Comparison of ENCODE assay signal across 7 mouse cellular contexts in genomic region chr11:48853474-48854180, GRCm38 (mm10). TPM values are rescaled to one million over a fixed set of nuclear protein-coding genes. Genes with fewer than 3 reads are reported as not detected.
DNase-seq lines count a peak whose midpoint lies in the region; ATAC-seq and TF ChIP-seq lines count a peak whose summit lies in the region.

No protein-coding gene starts in this region.

- no peak for TF ChIP-seq POLR2A in small intestine, adult 2 months (IDR thresholded peaks at IDR 0.05; ENCODE audit: low read depth, low read length)

- H3K36me3 ChIP-seq in limb, embryonic 10.5 days = no peaks in the 10 kb centered on the region
- H3K36me3 ChIP-seq in midbrain, embryonic 12.5 days = no peaks in the 10 kb centered on the region
- no peaks in the 10 kb centered on the region for H3K36me3 ChIP-seq in small intestine, adult 2 months (ENCODE audit: control insufficient read depth, insufficient read depth, low read length)

- peak; percentile 36; the same call in 1 of the 2 replicates for TF ChIP-seq CTCF in small intestine, adult 2 months (IDR thresholded peaks at IDR 0.05; ENCODE audit: extremely low read depth, insufficient read length, insufficient replicate concordance, low read depth, low read length)

- H3K9me3 ChIP-seq in limb, embryonic 10.5 days (replicated peaks) = no peaks in the 10 kb centered on the region
- no peaks in the 10 kb centered on the region for H3K9me3 ChIP-seq in midbrain, embryonic 12.5 days

- DNase-seq in adrenal gland, postnatal 14 days = peak; percentile 87
- peak; percentile 88 for DNase-seq in embryo, embryonic 9.5 days (ENCODE audit: extremely low spot score)
- peak; percentile 85 for DNase-seq in kidney, adult 11 months
- peak; percentile 86 for DNase-seq in limb, embryonic 10.5 days (ENCODE audit: low spot score)

- peaks cover 34% of the 10 kb centered on the region for H3K4me1 ChIP-seq in limb, embryonic 10.5 days
- H3K4me1 ChIP-seq in midbrain, embryonic 12.5 days = peaks cover 34% of the 10 kb centered on the region
- peaks cover 10% of the 10 kb centered on the region for H3K4me1 ChIP-seq in small intestine, adult 2 months (ENCODE audit: control insufficient read depth, insufficient read depth, insufficient read length, low read length)

- no peak overlapping the region for H3K27ac ChIP-seq in limb, embryonic 10.5 days
- no peak overlapping the region for H3K27ac ChIP-seq in midbrain, embryonic 12.5 days (replicated peaks)
- H3K27ac ChIP-seq in small intestine, adult 2 months (ENCODE audit: insufficient read depth, low read depth, low read length) = peak overlapping the region; percentile 31; the same call in 1 of the 2 replicates

- peak overlapping the region; percentile 59 for H3K9ac ChIP-seq in midbrain, embryonic 12.5 days (replicated peaks)

- H3K4me3 ChIP-seq in limb, embryonic 10.5 days = peak overlapping the region; percentile 67
- peak overlapping the region; percentile 61 for H3K4me3 ChIP-seq in midbrain, embryonic 12.5 days
- peak overlapping the region; percentile 60 for H3K4me3 ChIP-seq in small intestine, adult 2 months (ENCODE audit: low read depth, low read length)

- peak; percentile 63 for ATAC-seq in granulocyte monocyte progenitor cell, adult 5-6 weeks (replicated peaks; ENCODE audit: poor library complexity, severe bottlenecking)
- ATAC-seq in midbrain, embryonic 12.5 days (ENCODE audit: low FRiP score, low read depth) = peak; percentile 57

- under 1% methylated on average over 31 of the region's 31 CpGs for whole genome bisulfite sequencing in limb, embryonic 10.5 days
- WGBS in midbrain, embryonic 12.5 days = under 1% methylated on average over 31 of the region's 31 CpGs
- 2% methylated on average over 31 of the region's 31 CpGs for WGBS in small intestine, adult 2 months

- peaks cover 29% of the 10 kb centered on the region for H3K27me3 ChIP-seq in limb, embryonic 10.5 days (ENCODE audit: low read depth, poor library complexity, severe bottlenecking)
- H3K27me3 ChIP-seq in midbrain, embryonic 12.5 days = peaks cover 34% of the 10 kb centered on the region
- H3K27me3 ChIP-seq in small intestine, adult 2 months (ENCODE audit: control insufficient read depth, insufficient read depth, low read length) = no peaks in the 10 kb centered on the region

- H3K4me2 ChIP-seq in midbrain, embryonic 12.5 days (replicated peaks) = peak overlapping the region; percentile 95

RNA-seq across cellular contexts. Expression of gene Irgm1, which starts 17.9 kb away (rescaled TPM):
- total RNA-seq in adrenal gland, postnatal 14 days (2021) = 15.2 and 19.0 TPM in 2 replicates
- 27.7 and 45.0 TPM in 2 replicates for total RNA-seq in granulocyte monocyte progenitor cell, adult 5-6 weeks (2014; fragmentation: Nextera tagmentation)
- 22.1 and 23.6 TPM in 2 replicates for total RNA-seq in granulocyte monocyte progenitor cell, adult 5-6 weeks (2017)
- polyA plus RNA-seq in limb, embryonic 10.5 days (2016; fragmentation: Nextera tagmentation; extraction: Ambion mirVana) = 1.0 and 1.4 TPM in 2 replicates
- polyA plus RNA-seq in midbrain, embryonic 12.5 days (2016; fragmentation: Nextera tagmentation; extraction: Ambion mirVana) = 2.3 and 2.4 TPM in 2 replicates
- polyA plus RNA-seq in small intestine, adult 2 months (2012; rRNA removed) = 1.8 and 7.4 TPM in 2 replicates

RNA-seq across cellular contexts. Expression of gene Gm12184, which starts 27.2 kb away (rescaled TPM):
- total RNA-seq in adrenal gland, postnatal 14 days (2021) = 2.3 and 3.5 TPM in 2 replicates
- 2.9 and 10.5 TPM in 2 replicates for total RNA-seq in granulocyte monocyte progenitor cell, adult 5-6 weeks (2014; fragmentation: Nextera tagmentation)
- total RNA-seq in granulocyte monocyte progenitor cell, adult 5-6 weeks (2017) = 14.2 and 35.9 TPM in 2 replicates
- 2.9 and 5.1 TPM in 2 replicates for polyA plus RNA-seq in limb, embryonic 10.5 days (2016; fragmentation: Nextera tagmentation; extraction: Ambion mirVana)
- polyA plus RNA-seq in midbrain, embryonic 12.5 days (2016; fragmentation: Nextera tagmentation; extraction: Ambion mirVana) = 7.6 and 8.3 TPM in 2 replicates
- 3.3 and 3.9 TPM in 2 replicates for polyA plus RNA-seq in small intestine, adult 2 months (2012; rRNA removed)

RNA-seq across cellular contexts. Expression of gene Trim7, which starts 27.7 kb away (rescaled TPM):
- total RNA-seq in adrenal gland, postnatal 14 days (2021) = 6.1 and 8.5 TPM in 2 replicates
- total RNA-seq in granulocyte monocyte progenitor cell, adult 5-6 weeks (2014; fragmentation: Nextera tagmentation) = not detected in 2 replicates
- total RNA-seq in granulocyte monocyte progenitor cell, adult 5-6 weeks (2017) = 0.30 and 0.41 TPM in 2 replicates
- 0.70 TPM in 1 of 2 replicates, not detected in the other for polyA plus RNA-seq in limb, embryonic 10.5 days (2016; fragmentation: Nextera tagmentation; extraction: Ambion mirVana)
- polyA plus RNA-seq in midbrain, embryonic 12.5 days (2016; fragmentation: Nextera tagmentation; extraction: Ambion mirVana) = 1.3 and 1.4 TPM in 2 replicates
- polyA plus RNA-seq in small intestine, adult 2 months (2012; rRNA removed) = 4.9 and 12.6 TPM in 2 replicates

RNA-seq across cellular contexts. Expression of gene Trim41, which starts 36.5 kb away (rescaled TPM):
- total RNA-seq in adrenal gland, postnatal 14 days (2021) = 34.6 and 40.5 TPM in 2 replicates
- 17.1 and 24.2 TPM in 2 replicates for total RNA-seq in granulocyte monocyte progenitor cell, adult 5-6 weeks (2014; fragmentation: Nextera tagmentation)
- 39.4 and 50.8 TPM in 2 replicates for total RNA-seq in granulocyte monocyte progenitor cell, adult 5-6 weeks (2017)
- 4.2 and 6.1 TPM in 2 replicates for polyA plus RNA-seq in limb, embryonic 10.5 days (2016; fragmentation: Nextera tagmentation; extraction: Ambion mirVana)
- 5.4 and 6.2 TPM in 2 replicates for polyA plus RNA-seq in midbrain, embryonic 12.5 days (2016; fragmentation: Nextera tagmentation; extraction: Ambion mirVana)
- polyA plus RNA-seq in small intestine, adult 2 months (2012; rRNA removed) = 10.0 and 18.7 TPM in 2 replicates

RNA-seq across cellular contexts. Expression of gene Gm5431, which starts 48.4 kb away (rescaled TPM):
- 0.96 and 1.8 TPM in 2 replicates for total RNA-seq in adrenal gland, postnatal 14 days (2021)
- 0.58 and 1.2 TPM in 2 replicates for total RNA-seq in granulocyte monocyte progenitor cell, adult 5-6 weeks (2014; fragmentation: Nextera tagmentation)
- 0.22 and 1.3 TPM in 2 replicates for total RNA-seq in granulocyte monocyte progenitor cell, adult 5-6 weeks (2017)
- polyA plus RNA-seq in limb, embryonic 10.5 days (2016; fragmentation: Nextera tagmentation; extraction: Ambion mirVana) = not detected in 2 replicates
- polyA plus RNA-seq in midbrain, embryonic 12.5 days (2016; fragmentation: Nextera tagmentation; extraction: Ambion mirVana) = 0.18 TPM in 1 of 2 replicates, not detected in the other
- polyA plus RNA-seq in small intestine, adult 2 months (2012; rRNA removed) = 0.38 and 3.1 TPM in 2 replicates
